Mouse (Mus musculus): Measurements from ENCODE around the gene Otx2.
A peak's percentile ranks its signal among the peaks of the same experiment; 100 is the strongest.

The Otx2 gene

DNA sequence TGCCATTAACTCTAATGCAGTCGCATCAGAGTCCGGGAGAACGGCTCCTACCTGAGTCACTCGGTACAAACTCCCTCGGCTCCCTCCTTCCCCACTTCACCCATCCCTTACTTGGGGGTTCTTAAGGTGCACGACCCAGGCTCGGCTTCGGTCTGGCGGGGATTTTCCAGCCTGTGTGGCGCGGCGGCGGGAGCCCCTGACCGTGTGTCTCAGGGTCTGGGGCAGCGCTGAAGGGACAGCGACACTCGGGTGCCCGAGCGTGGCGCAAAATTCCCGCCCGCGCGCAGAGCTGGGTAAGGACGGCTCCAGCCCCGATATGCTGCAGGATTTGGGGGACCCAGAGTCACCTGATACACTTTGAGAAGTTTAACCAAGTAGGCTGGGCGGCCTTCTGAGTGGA is at the start of gene Otx2:
Otx2 (minus strand) TSS at position 279 of the 400 bp plus-strand sequence.
- DNase-seq (ENCODE audit: low read depth, low spot score), result peak; percentile 43

DNA sequence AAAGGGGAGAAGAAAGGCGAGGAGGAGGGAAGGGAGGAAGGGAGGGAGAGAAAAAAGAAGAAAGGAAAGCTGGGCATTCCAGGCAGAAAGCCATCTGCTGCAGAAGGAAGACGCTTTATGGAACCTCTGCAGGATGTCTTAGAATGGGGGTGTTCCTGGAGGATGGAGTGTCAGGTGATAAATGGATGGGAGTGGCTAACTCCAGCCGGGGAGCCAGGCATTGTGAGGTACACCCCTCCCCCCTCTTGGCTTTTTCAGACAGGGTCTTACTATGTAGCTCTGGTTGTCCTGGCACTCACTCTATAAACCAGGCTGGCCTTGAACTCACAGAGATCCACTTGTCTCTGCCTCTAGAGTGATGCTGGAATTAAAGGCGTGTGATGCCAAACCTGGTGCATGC is 49.1 kb upstream of the Otx2 start:
- no peak for DNase-seq (ENCODE audit: low read depth, low spot score)

DNA sequence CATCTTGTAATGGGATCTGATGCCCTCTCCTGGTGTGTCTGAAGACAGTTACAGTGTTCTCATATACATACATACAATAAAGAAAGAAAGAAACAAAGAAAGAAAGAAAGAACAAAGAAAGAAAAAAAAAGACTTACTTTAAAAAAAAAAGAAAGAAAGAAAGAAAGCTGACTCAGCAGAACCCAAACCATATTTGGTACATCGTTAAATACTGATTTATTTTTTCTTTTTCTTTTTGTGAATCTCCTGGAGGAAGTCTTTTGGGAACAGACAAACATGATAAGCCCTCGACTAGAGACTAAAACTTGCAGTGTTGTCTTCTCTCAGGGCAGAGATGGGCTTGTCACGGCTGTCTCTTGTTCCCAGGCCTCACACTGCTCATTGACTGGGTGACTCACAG is 45.7 kb upstream of the Otx2 start:
- no peak for DNase-seq (ENCODE audit: low read depth, low spot score)

DNA sequence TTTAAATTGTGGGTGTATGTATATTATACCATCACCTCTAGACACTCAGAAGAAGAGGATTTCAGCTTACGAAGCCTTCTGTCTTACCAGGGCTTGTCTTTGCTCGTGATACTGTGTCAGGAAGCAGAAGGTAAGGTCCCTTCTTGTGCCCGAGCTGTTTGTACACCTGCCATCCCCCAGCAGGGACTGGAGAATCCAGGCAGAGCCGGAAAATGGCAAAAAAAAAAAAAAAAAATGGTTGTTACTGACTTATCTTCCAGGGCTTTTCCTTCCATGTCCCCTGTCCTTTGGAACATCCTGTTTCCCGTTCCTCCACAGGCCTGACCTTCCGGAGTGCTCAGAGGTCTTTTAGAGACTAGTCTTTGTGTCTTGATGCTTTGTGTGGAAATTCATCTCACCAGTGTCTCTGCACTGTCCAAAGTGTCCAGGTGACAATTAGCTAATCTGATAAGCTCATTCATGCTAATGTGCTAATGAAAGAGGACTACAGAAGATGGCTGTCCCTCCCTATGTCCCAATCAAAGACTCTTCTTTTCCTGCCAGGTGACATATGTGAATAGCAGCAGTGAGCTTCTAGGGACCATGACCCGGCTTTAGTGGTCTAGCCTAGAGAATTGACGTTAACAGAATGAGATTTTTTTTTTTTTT is 44.1 kb upstream of the Otx2 start:
- peak; percentile 16 for DNase-seq (ENCODE audit: low read depth, low spot score)

DNA sequence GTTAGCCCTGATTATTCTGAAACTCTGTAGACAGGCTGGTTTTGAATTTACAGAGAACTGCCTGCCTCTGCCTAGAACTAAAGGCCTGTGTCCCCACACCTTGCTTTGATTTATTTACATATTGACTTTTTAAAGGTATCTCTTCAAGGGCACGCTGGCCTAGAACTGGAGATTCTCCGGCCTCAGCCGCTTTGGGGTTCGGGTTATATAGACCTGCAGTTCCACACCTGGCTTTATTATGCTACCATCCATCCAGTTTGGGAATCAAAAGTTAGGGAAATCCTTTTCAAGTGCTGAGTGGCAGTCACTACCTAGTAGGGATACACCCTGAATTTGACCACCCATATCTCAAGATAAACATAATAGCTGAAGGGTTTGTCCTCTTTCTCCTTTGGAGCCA is 42.8 kb upstream of the Otx2 start:
- DNase-seq (ENCODE audit: low read depth, low spot score), result peak; percentile 16

DNA sequence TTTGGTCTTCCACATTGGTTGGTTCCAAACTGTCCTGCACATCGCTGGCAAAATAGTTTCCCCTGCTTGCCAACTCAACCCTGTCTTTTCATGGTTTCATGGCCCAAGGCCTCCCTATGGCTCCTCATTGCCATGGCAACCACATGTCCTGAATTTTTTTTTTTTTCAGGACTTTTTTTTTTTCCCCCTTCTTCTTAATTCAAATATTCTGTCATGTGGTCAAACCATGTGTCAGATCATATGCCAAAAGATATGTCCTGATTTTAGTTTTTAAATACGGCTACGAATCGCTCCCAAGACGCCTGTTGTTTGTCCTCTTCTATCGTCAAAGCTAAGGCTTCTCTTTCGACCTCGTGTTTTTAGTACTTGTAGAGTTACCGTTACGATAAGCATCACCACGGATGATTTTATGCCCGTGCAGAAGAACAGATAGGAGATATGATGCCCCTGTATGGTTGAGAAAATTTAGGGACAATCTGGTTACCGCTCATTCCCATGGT is 37.3 kb upstream of the Otx2 start:
- no peak for DNase-seq (ENCODE audit: low read depth, low spot score)

DNA sequence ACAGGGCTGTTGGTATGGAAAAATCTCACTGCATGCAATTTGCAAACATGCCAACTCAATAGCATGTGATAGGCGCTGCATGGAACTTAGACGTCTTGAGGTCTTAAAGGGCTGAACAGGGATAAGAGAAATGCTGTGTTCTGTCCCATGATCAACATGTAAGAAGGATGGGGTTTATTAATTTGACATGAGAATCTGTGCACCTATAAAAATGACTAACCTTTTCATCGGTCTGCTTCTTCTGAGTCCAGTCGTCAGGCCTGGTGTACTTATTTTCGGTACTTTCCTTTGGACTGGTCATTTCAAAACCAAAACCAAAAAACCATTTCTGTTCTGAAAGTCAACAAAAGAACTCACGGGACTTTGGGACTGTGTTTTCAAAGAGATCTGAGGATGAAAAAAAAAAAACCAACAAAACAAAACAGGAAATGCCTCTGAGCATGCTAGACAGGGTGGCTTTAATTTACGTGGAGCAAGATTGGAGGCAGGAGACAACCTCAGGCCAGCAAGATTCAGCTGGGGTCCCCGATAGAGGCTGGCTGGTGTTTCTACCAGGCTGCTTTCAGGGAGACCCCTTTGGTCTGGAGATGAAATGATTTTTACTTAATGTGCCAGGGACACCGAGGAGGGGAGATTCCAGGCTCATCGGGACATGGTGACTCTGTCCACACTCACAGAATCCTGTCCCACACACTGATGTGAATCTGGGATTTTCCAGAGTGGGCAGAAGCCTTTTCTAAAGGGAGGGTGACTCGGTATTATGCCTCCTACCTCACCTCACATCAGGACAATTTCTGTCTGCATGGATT is 36.6 kb upstream of the Otx2 start:
- DNase-seq (ENCODE audit: low read depth, low spot score), result no peak

DNA sequence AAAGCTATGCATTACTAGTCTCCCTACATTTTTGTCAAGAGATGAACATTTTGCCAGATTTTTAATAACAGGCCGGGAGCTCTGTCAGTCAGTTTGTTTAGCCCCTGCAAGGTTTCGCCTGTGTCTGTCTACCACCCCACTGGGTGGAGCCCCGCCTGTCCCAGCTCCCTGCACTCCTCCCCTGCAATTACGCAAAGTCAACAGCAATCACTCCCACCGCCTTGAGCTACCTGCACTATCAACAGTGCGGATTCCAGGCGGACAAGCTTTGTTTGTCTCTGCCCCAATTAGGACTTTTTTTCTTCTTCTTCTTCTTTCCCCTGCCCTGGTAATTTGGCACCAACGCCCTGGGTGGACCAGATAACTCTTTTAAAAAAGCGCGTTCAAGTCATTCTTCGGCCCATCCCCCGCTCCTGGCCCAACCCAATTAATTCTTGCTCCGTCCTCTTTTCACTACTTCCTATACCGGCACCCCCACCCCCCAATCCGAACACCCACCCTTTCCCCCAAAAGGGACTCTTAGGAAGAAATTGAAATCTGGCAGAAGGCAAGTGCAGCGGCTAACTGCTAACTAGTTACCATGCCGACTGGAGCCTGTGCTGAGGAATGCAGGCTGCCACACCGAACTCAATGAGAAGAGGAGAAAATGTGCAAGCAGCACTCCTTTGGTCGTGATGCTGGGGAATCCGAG is 35.9 kb upstream of the Otx2 start:
- DNase-seq (ENCODE audit: low read depth, low spot score), result peak; percentile 89

DNA sequence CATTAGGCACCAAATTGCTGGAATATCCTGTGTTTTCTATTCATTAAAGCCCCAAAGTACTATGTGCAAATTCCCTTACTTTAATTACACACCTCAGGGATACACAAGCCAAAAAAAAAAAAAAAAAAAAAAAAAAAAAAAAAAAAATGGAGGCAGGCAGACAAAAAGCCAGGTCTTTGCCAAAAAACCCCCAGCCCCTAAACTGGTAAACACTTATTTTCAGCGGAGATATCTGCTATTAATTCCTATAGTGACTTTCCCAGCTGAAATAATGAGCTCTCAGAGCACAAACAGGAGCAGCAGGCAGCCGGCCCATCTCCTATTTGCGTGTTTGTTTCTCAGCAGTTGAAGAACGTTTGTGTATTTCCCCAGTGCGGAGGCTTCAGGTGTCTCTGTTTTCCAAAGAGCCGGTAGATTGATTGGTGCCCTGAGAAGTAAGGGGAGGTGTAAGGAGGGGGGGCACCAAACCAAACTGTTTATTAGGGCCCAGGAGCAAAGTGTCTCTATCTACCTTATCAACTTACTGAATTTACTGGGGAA is 34.3 kb upstream of the Otx2 start:
- no peak for DNase-seq (ENCODE audit: low read depth, low spot score)

DNA sequence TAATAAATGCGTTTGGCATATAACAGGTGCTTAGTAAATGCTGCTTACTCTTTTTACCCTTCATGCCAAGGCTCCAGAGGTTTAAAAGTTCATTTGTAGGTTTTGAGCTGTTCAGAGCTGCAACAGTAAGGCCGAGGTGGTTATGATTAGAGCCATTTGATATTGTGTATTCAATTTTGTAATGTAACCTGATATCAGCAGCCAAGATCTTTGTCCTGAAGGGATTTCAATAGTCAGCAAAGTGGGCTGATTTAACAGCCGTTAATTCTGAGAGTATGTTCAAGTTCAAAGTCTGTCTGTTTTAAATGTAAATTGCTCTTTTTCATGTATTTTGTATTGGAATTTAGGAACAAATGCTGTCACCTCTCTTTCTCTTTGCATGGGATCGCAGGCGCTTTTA is 33.8 kb upstream of the Otx2 start:
- DNase-seq (ENCODE audit: low read depth, low spot score), result no peak

DNA sequence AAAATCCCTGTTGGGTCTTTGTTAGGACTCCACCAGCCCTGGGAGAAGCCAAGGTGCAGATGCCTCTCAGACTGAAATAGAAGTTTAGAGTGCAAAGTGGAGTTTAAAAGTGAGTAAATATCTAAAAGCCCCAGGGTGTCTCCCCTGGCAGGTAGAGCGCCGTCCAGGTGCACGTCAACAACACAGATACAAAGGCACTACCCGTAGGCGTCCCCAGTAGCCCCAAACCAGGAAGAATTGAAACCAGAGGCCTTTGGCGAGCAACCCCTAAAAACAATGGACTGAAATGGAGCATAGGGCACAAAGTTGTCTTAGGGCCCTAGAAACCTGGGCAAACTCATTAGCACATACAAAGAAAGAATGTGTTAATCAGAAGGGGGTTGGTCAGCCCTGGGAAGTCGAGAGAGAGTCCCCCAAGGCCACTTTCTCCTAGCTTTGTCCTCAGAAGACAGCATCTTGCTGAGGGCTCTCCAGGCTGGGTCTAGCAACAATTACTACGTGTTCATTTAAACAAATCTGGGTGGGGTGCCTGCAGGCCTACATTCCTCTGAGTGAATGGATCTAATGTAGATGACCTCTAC is 27.3 kb upstream of the Otx2 start:
- peak; percentile 90 for DNase-seq (ENCODE audit: low read depth, low spot score)

DNA sequence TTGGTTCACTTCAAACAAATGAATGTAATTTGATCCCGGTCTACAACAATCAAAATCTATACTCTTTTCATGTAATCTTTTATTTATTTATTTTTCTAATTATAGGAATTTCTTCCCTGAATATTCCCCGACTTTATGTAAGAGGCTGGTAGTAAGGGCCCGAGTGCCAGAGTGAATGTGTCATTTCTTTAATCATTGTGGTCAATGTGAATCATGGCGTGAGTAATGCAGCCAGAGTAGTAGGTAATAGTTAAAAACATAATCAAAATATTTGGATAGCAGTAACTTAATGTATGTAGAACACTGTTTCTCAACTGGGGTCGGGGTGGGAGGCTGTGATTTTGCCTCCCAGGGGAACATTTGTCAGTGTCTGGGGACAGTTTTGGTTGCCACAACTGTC is 6.0 kb upstream of the Otx2 start:
- DNase-seq (ENCODE audit: low read depth, low spot score), result no peak

DNA sequence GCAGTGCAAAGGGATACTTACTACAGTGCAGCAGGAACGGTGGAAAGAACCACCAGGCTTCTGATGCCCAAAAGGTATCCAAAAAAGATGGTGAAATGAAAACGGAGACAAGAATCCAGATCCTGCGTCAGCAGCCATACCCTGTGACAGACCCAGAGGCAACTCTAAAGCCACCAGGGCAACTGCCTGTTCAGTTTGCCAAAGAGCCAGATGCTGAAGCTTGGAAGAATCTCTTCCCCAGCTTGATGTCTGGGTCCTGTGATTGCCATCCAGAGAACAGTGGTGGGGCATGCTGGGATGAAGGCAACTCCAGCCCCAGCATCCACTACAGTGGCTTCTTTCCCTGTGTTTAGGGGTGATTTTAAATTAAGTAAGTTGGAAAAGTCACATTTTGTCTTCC is 5.1 kb upstream of the Otx2 start:
- DNase-seq (ENCODE audit: low read depth, low spot score), result no peak

DNA sequence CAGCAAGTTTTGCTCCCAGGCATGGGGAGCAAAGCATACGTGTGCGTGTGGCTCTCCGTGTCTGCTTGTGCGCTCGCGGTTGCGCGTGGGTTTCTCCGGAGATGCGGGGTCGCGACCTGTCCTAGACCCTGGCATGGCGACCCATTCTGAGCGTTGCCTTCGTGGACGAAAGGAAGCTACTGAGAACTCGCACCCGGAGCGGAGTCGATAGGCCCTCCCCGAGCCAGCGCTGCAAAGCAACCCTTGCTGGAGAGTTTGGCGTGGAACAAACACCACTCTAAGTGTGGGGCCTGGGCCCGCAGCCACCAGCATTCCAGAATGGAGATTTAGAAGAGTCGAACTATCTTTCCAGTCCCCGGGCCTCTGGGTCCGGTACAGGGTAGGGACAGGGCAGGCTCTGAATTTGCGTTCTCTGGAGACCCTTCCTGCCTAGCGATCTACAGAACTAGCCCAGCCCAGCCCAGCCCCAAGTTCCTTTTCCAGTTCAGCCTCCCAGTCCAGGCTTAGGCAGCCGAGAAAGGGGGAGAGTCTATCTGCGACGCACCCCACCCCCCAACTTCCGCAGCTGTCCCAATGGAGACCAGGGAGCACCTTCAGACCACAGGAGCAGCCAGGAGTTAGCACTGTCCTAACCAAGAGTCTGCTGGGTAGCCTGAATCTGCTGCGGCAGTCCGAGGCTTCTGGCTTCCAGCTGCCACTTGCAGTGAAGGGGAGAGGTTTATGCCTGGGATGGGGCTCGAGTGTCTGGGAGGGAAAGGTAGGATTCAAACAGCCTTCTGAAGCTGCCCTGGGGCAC is 615 bp upstream of the Otx2 start:
- DNase-seq (ENCODE audit: low read depth, low spot score), result peak; percentile 58

DNA sequence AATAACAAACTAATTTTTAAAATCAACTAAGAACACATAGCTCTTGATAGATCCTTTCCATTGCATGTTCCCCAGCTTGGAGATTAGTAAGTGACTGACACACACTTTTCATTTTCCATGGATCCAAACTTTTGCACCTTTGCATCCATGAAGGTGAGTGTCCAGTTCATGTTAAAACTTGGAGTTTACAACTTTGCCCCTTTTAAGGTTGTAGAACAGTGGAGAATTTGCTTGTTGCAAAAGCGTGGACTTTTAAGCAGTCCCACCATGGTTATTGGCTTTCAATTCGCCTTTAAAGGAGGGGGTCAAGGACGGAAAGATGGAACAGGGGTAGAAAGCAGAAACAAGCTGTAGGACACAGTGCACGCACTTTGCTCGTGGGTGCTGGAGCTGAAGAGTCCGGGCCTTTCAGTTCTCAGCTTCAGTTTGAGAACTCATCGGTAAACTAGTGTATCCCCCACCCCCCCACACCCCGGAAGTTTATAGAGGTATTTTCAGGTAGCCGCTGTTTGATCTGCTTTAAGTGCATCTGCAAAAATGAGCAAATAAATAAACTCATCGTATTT is 925 bp downstream of the Otx2 start:
- DNase-seq (ENCODE audit: low read depth, low spot score), result peak; percentile 9

DNA sequence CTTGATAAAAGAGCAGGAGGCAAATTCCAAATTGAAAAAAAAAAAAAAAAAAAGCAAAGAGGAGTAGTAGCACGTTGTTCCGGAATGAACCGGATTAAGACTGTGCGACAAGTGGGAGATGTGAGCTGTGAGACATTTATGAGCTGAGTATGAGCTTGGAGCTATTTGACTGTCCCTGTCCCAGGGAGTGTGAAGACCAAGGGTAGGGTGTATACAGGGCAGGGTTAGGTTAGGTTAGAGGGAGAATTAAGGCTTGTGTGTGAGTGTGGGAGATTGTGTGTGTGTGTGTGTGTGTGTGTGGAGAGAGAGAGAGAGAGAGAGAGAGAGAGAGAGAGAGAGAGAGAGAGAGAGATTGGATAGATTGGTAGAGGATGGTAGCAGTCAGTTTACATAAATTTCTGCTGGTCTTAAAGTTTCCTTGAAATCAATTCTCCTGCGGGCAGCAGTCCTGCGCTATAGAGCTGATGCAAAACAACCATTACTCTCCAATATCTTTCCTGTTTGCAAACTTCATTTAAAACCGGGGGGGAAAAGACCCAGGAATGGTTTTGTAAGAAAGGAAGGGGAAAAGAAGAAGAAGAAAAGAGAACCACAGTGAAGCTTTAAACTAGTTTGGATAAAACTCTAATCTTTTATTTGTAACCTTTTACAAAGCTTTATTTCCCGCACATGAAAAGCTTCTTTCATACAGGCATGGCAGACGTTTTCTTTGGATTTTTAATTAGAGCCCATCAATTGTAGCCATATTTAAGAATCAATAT is 2.0 kb downstream of the Otx2 start:
- DNase-seq (ENCODE audit: low read depth, low spot score), result peak; percentile 8

DNA sequence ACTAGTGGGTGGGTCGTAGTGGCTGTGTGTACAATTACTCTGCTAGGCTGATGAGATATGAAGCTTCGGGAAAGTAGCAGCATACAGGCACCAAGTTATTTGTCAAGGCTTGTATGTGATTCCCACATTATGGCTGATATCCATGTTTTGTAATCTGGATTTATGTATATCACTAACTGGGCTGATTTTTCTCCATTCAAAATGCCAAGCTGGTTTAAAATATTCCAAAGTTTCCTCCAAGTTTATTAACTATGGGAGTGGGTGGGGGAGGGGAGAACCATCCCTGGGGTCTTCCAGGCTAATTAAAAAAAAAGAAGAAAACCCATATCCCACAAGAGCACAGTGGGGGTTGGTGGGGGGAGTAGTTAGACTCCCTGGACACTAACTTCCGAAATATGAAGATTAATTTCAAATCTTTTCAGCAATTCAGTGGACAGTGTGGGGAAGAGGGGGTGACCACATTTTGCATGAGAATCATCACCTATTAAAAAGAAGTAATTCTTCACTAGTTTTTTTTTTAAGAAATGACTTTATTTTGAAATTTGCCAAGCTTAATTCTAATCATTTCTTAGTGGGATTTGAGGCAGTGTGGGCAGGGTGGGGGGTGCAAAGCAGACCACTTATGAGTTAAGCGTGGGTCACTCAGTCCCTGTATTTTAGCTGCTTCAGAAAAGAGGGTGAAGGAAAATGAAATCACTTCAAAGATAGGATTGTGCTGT is 2.7 kb downstream of the Otx2 start:
- no peak for DNase-seq (ENCODE audit: low read depth, low spot score)

DNA sequence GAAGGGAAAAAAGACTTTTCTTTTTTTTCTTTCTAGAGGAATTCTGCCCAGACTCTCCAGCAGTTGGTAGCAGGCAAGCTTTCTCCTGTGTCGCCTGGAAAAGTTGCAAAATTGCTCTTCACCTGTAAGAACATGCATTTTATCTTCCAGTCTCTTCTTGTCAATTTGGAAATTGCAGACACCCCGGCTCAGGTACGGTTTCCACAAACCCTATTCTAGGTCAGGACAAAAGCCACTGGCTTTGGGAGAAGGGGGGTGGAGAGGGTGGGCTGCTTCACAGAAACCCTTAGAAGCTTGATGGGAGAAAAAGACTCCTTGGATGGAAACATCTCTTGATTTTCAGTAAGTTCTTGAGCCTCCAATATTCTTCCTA is 3.4 kb downstream of the Otx2 start:
- no peak for DNase-seq (ENCODE audit: low read depth, low spot score)

DNA sequence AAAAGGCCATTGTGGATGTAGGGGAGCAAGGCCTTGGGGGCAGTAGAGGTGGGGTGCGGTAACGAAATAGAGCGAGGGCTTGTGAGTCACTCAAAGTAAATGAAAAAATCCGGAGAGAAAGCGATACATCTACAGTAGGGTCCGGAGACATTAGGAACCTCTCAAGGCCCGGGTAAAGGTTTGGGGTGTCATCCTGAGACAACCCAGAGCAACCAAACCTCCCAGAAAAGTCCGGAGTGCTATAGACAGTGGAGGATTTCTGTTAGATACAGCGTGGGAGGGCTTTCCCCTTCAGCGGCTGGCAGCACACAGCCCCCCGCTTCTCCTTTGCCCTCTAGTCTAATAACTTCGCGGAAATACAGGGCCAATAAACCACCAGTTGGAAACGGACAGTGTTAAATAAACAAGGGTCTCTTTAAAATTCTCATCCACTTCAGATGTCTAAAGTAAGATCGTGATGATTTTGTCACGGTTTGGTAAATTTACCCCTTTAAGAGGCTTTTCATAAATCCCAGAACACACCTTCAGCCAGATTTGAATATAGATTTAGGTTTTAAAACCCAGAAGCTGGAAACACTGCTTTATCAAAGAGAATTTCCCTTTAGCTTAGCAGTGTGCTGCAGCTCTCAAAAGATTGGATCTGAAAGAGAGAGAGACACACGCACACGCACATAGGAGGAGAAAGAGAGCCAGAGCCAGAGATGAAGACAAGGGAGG is 3.9 kb downstream of the Otx2 start:
- peak; percentile 7 for DNase-seq (ENCODE audit: low read depth, low spot score)

All from ZHBTc4 (cell line).